Comparison of ENCODE assay signal across 8 mouse cellular contexts in the genomic region with DNA sequence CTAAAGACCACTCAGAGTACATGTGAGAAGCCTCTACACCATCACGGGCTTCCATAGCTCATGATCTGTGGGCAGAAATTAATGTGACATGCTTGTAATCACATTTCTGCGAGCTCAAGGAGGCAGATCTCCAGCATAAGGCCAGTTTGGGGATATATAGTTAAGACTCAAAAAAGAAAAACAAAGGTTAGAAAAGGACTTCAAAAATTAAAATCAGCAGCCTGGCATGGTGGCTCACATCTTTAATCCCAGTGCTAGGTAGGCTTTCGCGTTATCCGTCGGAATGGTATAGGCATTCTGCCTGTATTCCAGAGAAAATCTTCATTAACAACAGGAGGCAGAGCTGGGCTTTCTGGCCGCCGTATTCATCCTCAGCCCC. TPM values are rescaled to one million over a fixed set of nuclear protein-coding genes. Genes with fewer than 3 reads are reported as not detected.
DNase-seq lines count a peak whose midpoint lies in the region; ATAC-seq and TF ChIP-seq lines count a peak whose summit lies in the region.

No protein-coding gene starts in this region.

- TF ChIP-seq POLR2A in heart, adult 2 months (IDR thresholded peaks at IDR 0.05; ENCODE audit: insufficient read depth, low read depth, low read length) = no peak
- no peak for TF ChIP-seq POLR2A in ES-Bruce4 (IDR thresholded peaks at IDR 0.05; ENCODE audit: insufficient read depth, low read length)

- intact Hi-C loops in heart, adult 2 months (cut with DNase I) = no loop called here

- H3K4me3 ChIP-seq in heart, adult 2 months = peak overlapping the region; percentile 99
- H3K4me3 ChIP-seq in ES-Bruce4 (ENCODE audit: low read depth, low read length) = peak overlapping the region; percentile 76
- H3K4me3 ChIP-seq in forebrain, postnatal 0 days (ENCODE audit: low read depth, low read length) = peak overlapping the region; percentile 91
- peak overlapping the region; percentile 92 for H3K4me3 ChIP-seq in liver, embryonic 13.5 days (replicated peaks)

- TF ChIP-seq CTCF in heart, adult 2 months (IDR thresholded peaks at IDR 0.05) = no peak
- TF ChIP-seq CTCF in ES-Bruce4 (IDR thresholded peaks at IDR 0.05; ENCODE audit: low read depth, low read length) = no peak
- 0 out of 2 replicates have a peak, but pooled peaks have one; percentile 1 for TF ChIP-seq CTCF in forebrain, postnatal 0 days (IDR thresholded peaks at IDR 0.05; ENCODE audit: low read depth)

- peak in 1 of 2 experiments; percentile 3 for DNase-seq in heart, adult 2 months
- no peak for DNase-seq in heart, postnatal 4 days
- DNase-seq in forebrain, postnatal 0 days = no peak
- DNase-seq in liver, embryonic 13.5 days = no peak
- DNase-seq in adrenal gland, adult 8-10 months = no peak
- no peak for DNase-seq in cerebellum, adult 9-11 months
- DNase-seq in layer of hippocampus, postnatal 14 days (ENCODE audit: low spot score in 2 of 2) = no peak

- peaks cover 6% of the 10 kb centered on the region for H3K36me3 ChIP-seq in heart, adult 2 months (ENCODE audit: control insufficient read depth, insufficient read depth, low read length)
- H3K36me3 ChIP-seq in ES-Bruce4 (ENCODE audit: control insufficient read depth, insufficient read depth, low read length, poor library complexity, severe bottlenecking) = peaks cover 7% of the 10 kb centered on the region
- H3K36me3 ChIP-seq in forebrain, postnatal 0 days (ENCODE audit: insufficient read depth) = peaks cover 10% of the 10 kb centered on the region; the same call in 1 of the 2 replicates
- H3K36me3 ChIP-seq in liver, embryonic 13.5 days = peaks cover 20% of the 10 kb centered on the region

- 0 out of 2 replicates have a peak, but pooled peaks cover 2% of the 10 kb centered on the region for H3K9me3 ChIP-seq in ES-Bruce4 (replicated peaks; ENCODE audit: control insufficient read depth, insufficient read depth, low read length, poor library complexity, severe bottlenecking)
- no peaks in the 10 kb centered on the region for H3K9me3 ChIP-seq in forebrain, postnatal 0 days (ENCODE audit: low read length)
- no peaks in the 10 kb centered on the region for H3K9me3 ChIP-seq in liver, embryonic 13.5 days (replicated peaks)

- peak overlapping the region; percentile 69 for H3K4me2 ChIP-seq in forebrain, postnatal 0 days (ENCODE audit: low read depth)
- peak overlapping the region; percentile 76 for H3K4me2 ChIP-seq in liver, embryonic 13.5 days

- H3K9ac ChIP-seq in heart, adult 2 months (ENCODE audit: low read depth, low read length) = peak overlapping the region; percentile 83
- H3K9ac ChIP-seq in ES-Bruce4 (ENCODE audit: low read depth, poor library complexity, severe bottlenecking) = peak overlapping the region; percentile 87
- peak overlapping the region; percentile 96 for H3K9ac ChIP-seq in forebrain, postnatal 0 days
- peak overlapping the region; percentile 97 for H3K9ac ChIP-seq in liver, embryonic 13.5 days

- no peak for ATAC-seq in forebrain, postnatal 0 days
- no peak for ATAC-seq in liver, embryonic 13.5 days (ENCODE audit: low read depth)

- 7% methylated on average over 8 of the region's 8 CpGs for WGBS in heart, adult 2 months
- WGBS in forebrain, postnatal 0 days = 8% methylated on average over 8 of the region's 8 CpGs
- 4% methylated on average over 8 of the region's 8 CpGs for WGBS in liver, embryonic 13.5 days (ENCODE audit: insufficient replicate concordance)

- peaks cover 2% of the 10 kb centered on the region for H3K79me2 ChIP-seq in heart, adult 2 months (replicated peaks; ENCODE audit: control insufficient read depth, insufficient read depth, low read length)

- H3K4me1 ChIP-seq in heart, adult 2 months (ENCODE audit: control insufficient read depth, insufficient read depth, low read length) = peaks cover 2% of the 10 kb centered on the region
- H3K4me1 ChIP-seq in ES-Bruce4 (ENCODE audit: control insufficient read depth, insufficient read depth, low read length) = no peaks in the 10 kb centered on the region
- H3K4me1 ChIP-seq in forebrain, postnatal 0 days (ENCODE audit: insufficient read depth) = peaks cover 8% of the 10 kb centered on the region; the same call in 1 of the 2 replicates
- peaks cover 29% of the 10 kb centered on the region for H3K4me1 ChIP-seq in liver, embryonic 13.5 days (replicated peaks)

- H3K27ac ChIP-seq in heart, adult 2 months = peak overlapping the region; percentile 92
- H3K27ac ChIP-seq in ES-Bruce4 (ENCODE audit: insufficient read depth, low read length) = peak overlapping the region; percentile 17
- H3K27ac ChIP-seq in forebrain, postnatal 0 days (ENCODE audit: low read depth, low read length) = peak overlapping the region; percentile 94
- H3K27ac ChIP-seq in liver, embryonic 13.5 days = peak overlapping the region; percentile 99

- TF ChIP-seq EP300 in heart, adult 2 months (IDR thresholded peaks at IDR 0.05; ENCODE audit: insufficient read depth, low read depth, low read length) = no peak
- no peak for TF ChIP-seq EP300 in ES-Bruce4 (IDR thresholded peaks at IDR 0.05; ENCODE audit: insufficient read depth, low read depth, low read length)

- H3K27me3 ChIP-seq in heart, adult 2 months (ENCODE audit: control insufficient read depth, insufficient read depth, low read length) = no peaks in the 10 kb centered on the region
- no peaks in the 10 kb centered on the region for H3K27me3 ChIP-seq in ES-Bruce4 (ENCODE audit: control insufficient read depth, insufficient read depth, low read length, poor library complexity, severe bottlenecking)
- H3K27me3 ChIP-seq in forebrain, postnatal 0 days (ENCODE audit: insufficient read depth, low read length) = no peaks in the 10 kb centered on the region
- no peaks in the 10 kb centered on the region for H3K27me3 ChIP-seq in liver, embryonic 13.5 days

RNA-seq across cellular contexts. Expression of a gene that starts 0.4 kb away (rescaled TPM):
- total RNA-seq in heart, adult 2 months (2021) = 10 to 100 TPM; 27.5 to 32.7 TPM
- polyA plus RNA-seq in heart, adult 2 months (2012; rRNA removed) = 6.7 and 10.0 TPM in 2 replicates
- total RNA-seq in heart, postnatal 4 days (2021) = 10 to 100 TPM; 27.9 to 29.8 TPM
- polyA plus RNA-seq in ES-Bruce4 (2011; ENCODE audit: insufficient read depth, insufficient read length, low read depth, missing spikeins) = 52.3 and 58.4 TPM in 2 replicates
- total RNA-seq in forebrain, postnatal 0 days (2014; rRNA removed) = 31.0 and 40.2 TPM in 2 replicates
- polyA plus RNA-seq in forebrain, postnatal 0 days (2015; fragmentation: Nextera tagmentation; extraction: Ambion mirVana) = 11.6 and 17.8 TPM in 2 replicates
- 13.5 and 15.9 TPM in 2 replicates for polyA plus RNA-seq in liver, embryonic 13.5 days (2015; fragmentation: Nextera tagmentation; extraction: Ambion mirVana)
- total RNA-seq in adrenal gland, adult 8-10 months (2022) = 10 to 100 TPM; 44.0 to 55.5 (median 52.7) TPM
- total RNA-seq in layer of hippocampus, postnatal 14 days (2021) = 10 to 100 TPM; 33.2 to 33.9 TPM

RNA-seq across cellular contexts. Expression of a gene that starts 39.3 kb away (rescaled TPM):
- 10 to 100 TPM; 31.3 to 33.6 TPM for total RNA-seq in heart, adult 2 months (2021)
- polyA plus RNA-seq in heart, adult 2 months (2012; rRNA removed) = 20.9 and 29.3 TPM in 2 replicates
- total RNA-seq in heart, postnatal 4 days (2021) = 10 to 100 TPM; 41.4 to 42.8 TPM
- polyA plus RNA-seq in ES-Bruce4 (2011; ENCODE audit: insufficient read depth, insufficient read length, low read depth, missing spikeins) = 63.4 and 66.7 TPM in 2 replicates
- 154 and 169 TPM in 2 replicates for total RNA-seq in forebrain, postnatal 0 days (2014; rRNA removed)
- polyA plus RNA-seq in forebrain, postnatal 0 days (2015; fragmentation: Nextera tagmentation; extraction: Ambion mirVana) = 117 and 120 TPM in 2 replicates
- 37.4 and 39.7 TPM in 2 replicates for polyA plus RNA-seq in liver, embryonic 13.5 days (2015; fragmentation: Nextera tagmentation; extraction: Ambion mirVana)
- total RNA-seq in adrenal gland, adult 8-10 months (2022) = 10 to 100 TPM; 49.0 to 59.0 (median 56.8) TPM
- 10 to 100 TPM; 64.7 to 68.3 TPM for total RNA-seq in layer of hippocampus, postnatal 14 days (2021)

RNA-seq across cellular contexts. Expression of a gene that starts 53.9 kb away (rescaled TPM):
- 10 to 100 TPM; 47.2 to 53.6 TPM for total RNA-seq in heart, adult 2 months (2021)
- polyA plus RNA-seq in heart, adult 2 months (2012; rRNA removed) = 9.8 and 18.8 TPM in 2 replicates
- total RNA-seq in heart, postnatal 4 days (2021) = 10 to 100 TPM; 35.5 to 38.7 TPM
- 22.7 and 27.7 TPM in 2 replicates for polyA plus RNA-seq in ES-Bruce4 (2011; ENCODE audit: insufficient read depth, insufficient read length, low read depth, missing spikeins)
- 17.8 and 25.1 TPM in 2 replicates for total RNA-seq in forebrain, postnatal 0 days (2014; rRNA removed)
- polyA plus RNA-seq in forebrain, postnatal 0 days (2015; fragmentation: Nextera tagmentation; extraction: Ambion mirVana) = 12.7 and 15.9 TPM in 2 replicates
- 6.7 and 7.9 TPM in 2 replicates for polyA plus RNA-seq in liver, embryonic 13.5 days (2015; fragmentation: Nextera tagmentation; extraction: Ambion mirVana)
- 10 to 100 TPM; 41.4 to 51.2 (median 47.0) TPM for total RNA-seq in adrenal gland, adult 8-10 months (2022)
- 10 to 100 TPM; 44.1 to 46.2 TPM for total RNA-seq in layer of hippocampus, postnatal 14 days (2021)

RNA-seq across cellular contexts. Expression of a gene that starts 55.6 kb away (rescaled TPM):
- total RNA-seq in heart, adult 2 months (2021) = 100 to 1,000 TPM; 107 to 137 TPM
- 85.0 and 101 TPM in 2 replicates for polyA plus RNA-seq in heart, adult 2 months (2012; rRNA removed)
- total RNA-seq in heart, postnatal 4 days (2021) = 10 to 100 TPM; 23.3 to 25.0 TPM
- polyA plus RNA-seq in ES-Bruce4 (2011; ENCODE audit: insufficient read depth, insufficient read length, low read depth, missing spikeins) = 10.5 and 14.5 TPM in 2 replicates
- total RNA-seq in forebrain, postnatal 0 days (2014; rRNA removed) = 3.3 and 6.7 TPM in 2 replicates
- 9.6 and 11.3 TPM in 2 replicates for polyA plus RNA-seq in forebrain, postnatal 0 days (2015; fragmentation: Nextera tagmentation; extraction: Ambion mirVana)
- polyA plus RNA-seq in liver, embryonic 13.5 days (2015; fragmentation: Nextera tagmentation; extraction: Ambion mirVana) = 34.1 and 34.3 TPM in 2 replicates
- 10 to 100 TPM in 1 of 4 experiments, 1 to 10 TPM in 3; 6.2 to 15.7 (median 9.6) TPM for total RNA-seq in adrenal gland, adult 8-10 months (2022)
- 10 to 100 TPM; 11.2 to 12.0 TPM for total RNA-seq in layer of hippocampus, postnatal 14 days (2021)

RNA-seq across cellular contexts. Expression of a gene that starts 55.7 kb away (rescaled TPM):
- total RNA-seq in heart, adult 2 months (2021) = 1 to 10 TPM; 1.7 to 2.8 TPM
- 1.2 and 1.3 TPM in 2 replicates for polyA plus RNA-seq in heart, adult 2 months (2012; rRNA removed)
- 10 to 100 TPM; 20.9 to 22.0 TPM for total RNA-seq in heart, postnatal 4 days (2021)
- 80.9 and 81.8 TPM in 2 replicates for polyA plus RNA-seq in ES-Bruce4 (2011; ENCODE audit: insufficient read depth, insufficient read length, low read depth, missing spikeins)
- total RNA-seq in forebrain, postnatal 0 days (2014; rRNA removed) = 5.5 and 6.7 TPM in 2 replicates
- 2.5 and 3.6 TPM in 2 replicates for polyA plus RNA-seq in forebrain, postnatal 0 days (2015; fragmentation: Nextera tagmentation; extraction: Ambion mirVana)
- polyA plus RNA-seq in liver, embryonic 13.5 days (2015; fragmentation: Nextera tagmentation; extraction: Ambion mirVana) = 20.6 and 21.8 TPM in 2 replicates
- total RNA-seq in adrenal gland, adult 8-10 months (2022) = 1 to 10 TPM; 2.8 to 3.6 (median 3.1) TPM
- 1 to 10 TPM; 3.4 to 3.9 TPM for total RNA-seq in layer of hippocampus, postnatal 14 days (2021)

Comparison
In these comparisons a context has a peak if more than half of its experiments do, and no peak if none do; other contexts are left out.
1. H3K27ac ChIP-seq: peak in every context shown above with its lines; median percentile 99 in liver, embryonic 13.5 days; 94 in forebrain, postnatal 0 days; 92 in heart, adult 2 months; 17 in ES-Bruce4.